Mouse (Mus musculus) ovary, adult 18-20 months (tissue): Measurements from ENCODE around the gene Cradd.

Experiments used
- DNase-seq: peaks from one replicate; pipeline ENCODE4 v3.0.0; 2022; ENCODE audit warnings: low spot score, mixed read lengths

The Cradd gene

DNA sequence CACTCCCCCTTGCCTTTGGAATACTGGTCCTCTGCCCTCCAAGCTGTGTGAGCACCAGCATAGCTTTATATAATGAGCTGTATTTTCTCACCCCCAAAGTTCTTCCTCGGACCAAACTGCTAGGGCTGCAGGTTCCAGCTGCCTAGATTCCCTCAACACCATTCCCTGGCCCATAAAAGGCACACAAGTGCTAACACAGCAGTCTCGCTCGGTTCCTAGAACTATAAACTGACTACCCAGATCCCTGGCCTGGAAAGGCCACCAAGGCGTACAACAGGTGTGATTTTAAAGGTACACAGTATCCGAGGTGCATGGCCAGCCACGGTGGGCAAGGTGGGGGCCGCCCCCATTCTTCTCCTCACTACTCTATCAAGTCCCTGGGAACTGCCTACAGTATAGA is 54.8 kb downstream of the Cradd start:
- no peak for DNase-seq

DNA sequence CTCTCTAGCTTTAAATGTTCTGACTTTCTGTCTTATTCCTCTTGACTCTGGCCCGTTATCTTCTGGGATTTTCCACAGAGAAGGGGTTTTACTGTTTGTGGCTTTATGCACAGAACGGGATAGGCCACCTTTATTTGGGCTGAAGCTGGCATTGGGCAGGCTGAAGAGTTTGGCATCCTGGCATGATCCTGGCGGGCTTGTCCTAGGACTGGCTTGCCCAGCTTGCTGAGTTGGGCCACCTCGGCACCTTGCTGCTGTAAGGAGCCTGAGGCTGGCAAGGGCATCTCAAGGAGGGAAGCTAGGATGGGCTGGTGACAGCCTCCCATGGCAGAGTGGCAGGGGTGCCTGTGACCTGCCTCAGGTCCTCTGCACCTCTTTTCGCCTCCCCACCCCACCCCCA is 55.6 kb downstream of the Cradd start:
- no peak for DNase-seq

GRCm38 (mm10) chr10:95266983-95267382 is 57.0 kb downstream of the Cradd start:
- DNase-seq: no peak

DNA sequence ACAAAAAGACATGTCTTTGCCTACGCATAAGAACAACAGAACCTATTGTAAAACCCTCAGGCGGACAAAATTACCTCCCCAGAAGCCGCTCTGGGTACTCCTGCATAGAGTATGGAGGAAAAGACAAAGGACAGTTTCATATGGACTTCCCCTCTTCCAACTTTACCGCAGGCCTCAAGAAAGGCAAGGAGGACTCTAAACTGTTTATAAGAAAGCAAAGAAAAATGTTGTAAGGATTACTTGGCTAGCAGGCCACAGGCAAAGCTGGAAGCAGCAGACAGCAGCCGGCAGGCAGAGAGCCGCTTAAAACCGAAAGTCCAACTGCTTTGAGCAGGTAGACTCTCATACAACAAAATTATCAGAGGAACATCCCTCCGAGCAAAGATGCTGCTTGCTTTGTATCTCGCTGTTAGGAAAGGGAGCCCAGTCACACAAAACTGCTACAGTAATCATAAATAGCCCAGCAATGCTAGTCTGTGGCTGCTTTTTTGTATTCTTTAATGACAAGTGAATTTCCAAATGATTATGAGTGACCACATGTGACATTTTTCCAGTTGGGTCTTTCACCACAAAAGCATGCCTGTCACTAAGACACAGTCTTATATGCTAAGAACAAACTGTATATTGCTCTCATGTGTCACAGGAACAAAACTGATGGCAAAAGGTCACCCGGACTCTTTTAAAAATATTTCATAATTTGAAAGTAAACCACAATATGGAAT is 57.7 kb downstream of the Cradd start:
- no peak for DNase-seq

GRCm38 (mm10) chr10:95265576-95265975 is 58.4 kb downstream of the Cradd start:
- DNase-seq: no peak

DNA sequence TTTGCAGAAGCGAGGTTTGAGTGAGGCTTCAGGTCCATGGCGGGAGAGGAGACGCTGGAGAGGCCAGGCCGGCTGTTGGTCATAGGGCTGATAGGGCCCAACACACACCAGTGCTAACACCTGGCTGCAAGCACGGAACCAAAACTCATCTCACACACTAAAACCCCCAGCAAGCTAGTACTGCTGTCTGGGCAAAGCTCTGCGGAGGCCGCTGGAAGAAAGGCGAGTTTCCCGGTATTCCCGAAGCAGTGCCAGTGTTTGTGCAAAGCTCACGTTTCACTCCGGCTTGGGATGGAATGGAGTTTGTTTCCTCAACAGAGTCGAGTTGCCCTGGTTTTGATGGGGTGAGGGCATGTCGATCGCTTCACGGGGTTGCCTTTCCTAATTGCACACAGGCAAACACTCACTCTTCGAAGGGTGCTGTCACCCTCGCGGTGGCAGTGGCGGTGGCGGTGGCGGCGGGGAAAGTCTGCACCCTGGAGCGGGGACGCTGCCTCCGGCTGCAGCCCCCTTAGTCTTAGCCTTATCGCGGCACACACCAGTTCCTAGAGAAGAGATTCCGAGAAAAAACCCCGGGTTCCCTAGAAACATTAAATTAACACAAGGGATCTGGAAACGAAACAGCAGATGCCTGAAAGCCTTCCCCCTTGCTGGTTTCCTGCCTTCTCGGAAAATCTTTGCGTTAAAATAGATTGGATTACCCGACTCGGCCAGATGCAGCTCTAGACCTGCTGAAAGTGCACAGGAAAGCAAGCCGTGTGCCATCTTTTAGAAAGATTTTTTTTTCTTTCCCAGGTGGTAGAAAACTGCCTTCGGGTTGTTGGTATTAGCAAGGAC is 59.2 kb downstream of the Cradd start:
- no peak for DNase-seq

DNA sequence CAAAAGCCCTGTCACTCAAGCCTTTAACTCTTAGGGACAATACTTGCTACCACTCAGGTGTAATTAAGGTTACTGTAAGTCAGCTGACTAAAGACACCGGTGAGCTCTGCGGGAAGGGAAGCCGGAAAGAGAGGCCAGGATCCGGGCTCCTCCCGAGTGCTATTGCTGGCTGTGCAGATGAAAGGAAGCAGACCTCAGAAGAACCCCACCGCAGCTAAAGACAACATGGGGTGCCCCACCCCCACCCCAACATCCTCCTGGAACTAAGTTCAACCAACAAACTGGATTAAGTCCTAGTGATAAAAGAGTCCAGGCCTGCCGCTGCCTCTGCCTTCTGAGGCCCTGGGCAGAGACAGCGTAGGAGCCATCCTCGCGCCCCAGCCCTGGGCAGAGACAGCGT is 61.5 kb downstream of the Cradd start:
- peak; percentile 21 for DNase-seq

DNA sequence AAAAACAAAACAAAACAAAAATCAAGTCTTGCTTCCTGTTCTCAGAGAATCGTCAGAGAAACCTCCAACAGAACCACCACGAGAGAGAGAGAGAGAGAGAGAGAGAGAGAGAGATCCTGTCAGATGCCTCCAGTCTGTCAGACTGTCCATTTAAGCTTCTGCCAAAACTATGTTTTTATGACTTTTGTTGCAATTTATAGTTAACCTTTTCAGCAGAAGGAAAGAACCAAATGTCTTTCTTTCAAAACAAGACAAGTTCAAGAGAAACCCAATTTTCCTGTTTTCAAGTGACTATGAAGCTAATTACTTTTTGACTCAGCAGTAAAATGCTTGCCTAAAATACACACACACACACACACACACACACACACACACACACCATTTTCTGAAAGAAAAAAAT is 62.7 kb downstream of the Cradd start:
- no peak for DNase-seq

GRCm38 (mm10) chr10:95260420-95260819 is 63.5 kb downstream of the Cradd start:
- DNase-seq: no peak

- no peak for DNase-seq
These were observed 65.3 kb downstream of the Cradd start for GRCm38 (mm10) chr10:95258471-95259155.

DNA sequence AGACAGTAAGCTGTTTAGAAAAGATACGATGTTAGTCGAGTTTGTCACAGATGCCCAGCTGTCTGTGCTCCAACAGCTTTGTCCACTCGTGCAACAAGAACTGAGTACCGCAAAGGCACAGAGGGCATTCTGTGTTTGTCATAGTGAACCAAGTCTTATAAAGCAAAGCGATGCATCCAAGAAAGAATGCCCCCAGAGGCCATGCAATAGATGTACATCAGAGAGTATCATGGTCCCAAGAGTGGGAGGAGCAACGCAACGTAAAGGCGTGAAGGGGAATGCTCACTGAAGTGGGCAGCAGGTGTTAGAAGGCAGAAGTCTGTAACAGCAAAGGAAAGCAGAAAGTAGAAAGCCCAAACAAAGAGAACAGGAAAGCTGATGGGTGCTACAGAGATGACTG is 66.0 kb downstream of the Cradd start:
- DNase-seq: no peak

DNA sequence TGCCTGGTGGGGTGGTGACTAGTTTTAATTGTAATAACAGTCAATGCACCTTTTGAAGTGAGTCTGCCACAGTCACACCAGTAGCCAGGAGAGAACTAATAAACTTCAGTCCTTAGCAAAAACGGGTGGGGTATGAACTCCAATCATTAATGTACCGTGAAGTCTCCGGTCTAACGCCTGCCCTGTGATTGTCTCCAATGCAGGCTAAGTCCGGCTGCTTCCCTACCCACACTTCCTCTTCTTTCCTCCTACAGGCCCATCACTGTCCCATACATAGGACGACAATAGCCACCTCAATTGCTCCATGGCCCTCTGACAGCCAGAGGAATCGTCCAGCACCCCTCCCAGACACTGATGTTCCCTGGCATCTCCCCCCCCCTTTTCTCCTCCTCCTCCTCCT is 67.8 kb downstream of the Cradd start:
- DNase-seq: no peak

- no peak for DNase-seq
These were observed 68.8 kb downstream of the Cradd start for GRCm38 (mm10) chr10:95255018-95255680.

- DNase-seq: peak; percentile 74
These were observed 69.4 kb downstream of the Cradd start for GRCm38 (mm10) chr10:95254453-95255001.

DNA sequence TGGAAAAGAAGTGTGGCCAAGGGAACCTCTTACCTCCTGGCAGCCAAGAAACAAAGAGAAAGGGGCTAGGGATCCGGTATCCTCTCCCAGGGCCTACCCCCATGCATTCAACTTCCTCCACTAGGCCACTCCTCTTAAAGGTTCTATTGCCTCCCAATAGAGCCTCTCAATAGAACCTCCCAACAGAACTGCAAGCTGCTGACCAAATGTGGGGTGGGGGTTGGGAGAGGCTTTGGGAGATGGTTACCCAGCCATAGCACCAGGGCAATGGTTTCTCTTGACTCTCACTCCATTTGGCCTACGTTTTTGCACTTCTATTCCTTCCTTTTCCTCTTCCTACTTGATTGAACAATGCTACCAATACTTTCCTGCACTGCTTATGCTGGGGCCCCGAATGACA is 69.9 kb downstream of the Cradd start:
- DNase-seq: no peak

- no peak for DNase-seq
These were observed 72.3 kb downstream of the Cradd start for GRCm38 (mm10) chr10:95251674-95252073.

DNA sequence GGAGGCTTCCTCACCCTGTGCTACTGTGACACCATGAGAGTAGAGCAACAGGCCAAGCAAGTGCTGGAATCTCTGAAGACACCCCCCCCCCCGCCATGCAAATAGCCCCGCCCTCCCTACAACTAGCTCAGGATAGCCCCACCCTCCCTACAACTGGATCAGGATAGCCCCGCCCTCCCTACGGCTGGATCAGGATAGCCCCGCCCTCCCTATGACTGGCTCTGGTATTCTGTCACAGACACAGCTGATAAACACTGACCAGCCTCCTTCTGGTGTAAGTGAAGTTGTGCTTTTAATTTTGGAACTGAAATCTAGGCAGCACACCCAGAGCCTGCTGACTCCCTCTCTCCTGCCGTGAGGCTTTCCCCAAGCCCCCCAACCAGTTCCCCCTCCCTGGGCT is 75.6 kb downstream of the Cradd start:
- DNase-seq: no peak

DNA sequence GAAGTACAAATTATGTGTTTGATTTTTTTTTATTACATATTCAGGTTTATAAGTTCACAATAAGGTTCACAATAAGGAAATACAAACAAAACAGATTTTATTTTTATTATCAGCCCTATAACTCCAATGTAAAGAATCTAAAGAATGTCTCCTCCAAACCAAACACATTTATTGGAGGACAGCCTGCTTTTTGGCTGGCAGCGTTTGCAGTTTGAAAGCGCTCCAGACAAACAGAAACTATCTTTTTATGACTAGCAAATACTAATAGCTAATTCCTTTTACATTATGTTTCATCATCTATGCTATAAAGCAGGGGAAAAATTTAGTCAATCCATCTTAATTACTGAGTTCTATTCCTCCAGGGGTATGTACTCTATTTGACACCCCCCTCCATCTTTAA is 77.2 kb downstream of the Cradd start:
- DNase-seq: no peak

DNA sequence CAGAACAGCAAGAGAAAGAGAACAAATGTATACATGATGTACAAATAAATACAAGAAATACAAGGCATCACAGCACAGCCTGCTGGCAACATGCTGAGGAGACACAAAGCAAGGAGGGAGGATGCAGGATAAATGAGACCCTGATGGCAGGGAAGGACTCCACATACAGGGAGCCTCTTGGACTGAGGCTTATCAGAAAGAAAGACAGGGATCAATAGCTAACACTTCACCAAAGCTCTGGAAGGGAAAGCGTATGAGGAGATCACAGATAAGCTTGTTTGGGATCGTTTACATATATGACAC is 78.3 kb downstream of the Cradd start:
- DNase-seq: no peak

- DNase-seq: no peak
These were observed 78.8 kb downstream of the Cradd start for GRCm38 (mm10) chr10:95244961-95245679.

DNA sequence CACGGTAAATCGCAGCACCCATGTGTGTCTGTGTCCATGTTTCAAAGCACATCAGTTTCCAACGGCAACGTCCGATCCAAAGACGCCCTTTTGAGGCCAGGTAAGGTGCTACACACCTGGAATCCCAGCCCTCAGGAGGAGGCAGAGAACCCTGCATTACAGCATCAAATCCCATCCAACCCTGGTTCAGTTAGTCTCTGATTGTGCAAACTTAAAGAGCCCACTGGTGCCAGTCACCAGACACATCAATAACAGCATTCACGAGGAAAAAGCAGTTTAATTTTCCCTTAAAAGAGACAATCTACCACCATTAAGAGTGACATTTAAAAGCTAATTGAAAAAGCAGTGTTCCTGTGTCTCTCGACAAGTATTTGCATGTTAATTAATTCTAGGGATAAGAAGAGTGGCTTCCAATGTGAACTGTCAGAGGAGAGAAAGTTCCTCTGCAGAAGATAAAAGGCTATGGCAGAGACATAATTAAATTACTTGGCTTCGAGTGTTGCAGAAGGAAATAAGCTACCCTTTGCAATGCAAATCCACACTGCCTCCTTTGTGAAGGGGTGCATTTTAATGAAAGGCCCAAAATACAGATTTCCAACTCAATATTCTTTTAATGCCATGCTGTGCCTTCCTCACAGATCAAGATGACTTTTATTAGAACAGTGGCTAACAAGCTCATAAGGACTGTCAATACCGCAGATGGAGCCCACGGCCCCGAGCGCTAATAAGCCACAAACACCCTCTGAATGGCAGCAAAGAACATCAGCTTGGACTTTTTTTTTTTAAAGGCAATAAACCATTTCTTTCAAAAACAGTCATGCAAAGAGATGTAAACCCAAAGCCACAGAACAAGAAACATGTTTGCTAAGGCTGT is 84.5 kb downstream of the Cradd start:
- no peak for DNase-seq
